Mouse (Mus musculus) lung, embryonic 14.5 days (tissue): ENCODE results near the gene Plekhh3. TPM values are rescaled to one million over a fixed set of nuclear protein-coding genes. Genes with fewer than 3 reads are reported as not detected.

Experiments used
- ATAC-seq: fragments of 200-750 bp; cut with Nextera tagmentation; 2 replicates; pipeline ENCODE4 v1.8.0; 2017; ENCODE audit warnings: mild to moderate bottlenecking, moderate TSS enrichment, moderate library complexity; ENCODE audit not compliant: insufficient read depth
- DNase-seq: peaks from one replicate; pipeline ENCODE4 v3.0.0-alpha.2; 2015
- H3K27ac ChIP-seq: fragments of 300-500 bp; sonication (generic); 2 replicates; pipeline ENCODE4 v1.5.1; 2014; ENCODE audit warnings: low read depth, mild to moderate bottlenecking, moderate library complexity
- H3K27me3 ChIP-seq: fragments of 300-500 bp; sonication (generic); 2 replicates; pipeline ENCODE4 v1.6.1; 2014; ENCODE audit warnings: low read length, control low read depth; ENCODE audit not compliant: insufficient read depth
- H3K36me3 ChIP-seq: fragments of 300-500 bp; sonication (generic); 2 replicates; pipeline ENCODE4 v1.6.1; 2014; ENCODE audit warnings: control low read depth; ENCODE audit not compliant: insufficient read depth
- H3K4me1 ChIP-seq: fragments of 300-500 bp; sonication (generic); 2 replicates; pipeline ENCODE4 v1.6.1; 2014; ENCODE audit warnings: antibody characterized with exemption, control low read depth; ENCODE audit not compliant: insufficient read depth
- H3K4me2 ChIP-seq: fragments of 300-500 bp; sonication (generic); 2 replicates; pipeline ENCODE4 v1.6.1; 2014; ENCODE audit warnings: mild to moderate bottlenecking
- H3K4me3 ChIP-seq: fragments of 300-500 bp; sonication (generic); 2 replicates; pipeline ENCODE4 v1.5.1; 2014; ENCODE audit warnings: low read depth, low read length
- H3K9ac ChIP-seq: fragments of 300-500 bp; sonication (generic); 2 replicates; pipeline ENCODE4 v1.6.1; 2014
- H3K9me3 ChIP-seq: fragments of 300-500 bp; sonication (generic); 2 replicates; pipeline ENCODE4 v1.6.1; 2016; ENCODE audit warnings: low read depth, low read length, control low read depth
- CTCF ChIP-seq: IDR thresholded peaks from 2 replicates; pipeline ENCODE4 v1.5.1; 2016; ENCODE audit warnings: antibody characterized with exemption, low read depth
- WGBS: fragments of 180-500 bp; shearing (Covaris S2); extraction: QIAGEN DNeasy Blood & Tissue Kit; methylation state at CpG from one replicate; pipeline ENCODE4 v1.1.7; 2014; 5-methylcytosine and 5-hydroxymethylcytosine counted together
- polyA plus RNA-seq: library from polyadenylated mRNA; unstranded; fragments of >200 nt; fragmentation: Nextera tagmentation; extraction: Ambion mirVana; gene quantifications from 2 replicates; pipeline ENCODE4 v1.2.1, GENCODE M21; 2014

Gene Plekhh3
- polyA plus RNA-seq, 1 experiment from 2014 or later: 15.9 TPM

DNA sequence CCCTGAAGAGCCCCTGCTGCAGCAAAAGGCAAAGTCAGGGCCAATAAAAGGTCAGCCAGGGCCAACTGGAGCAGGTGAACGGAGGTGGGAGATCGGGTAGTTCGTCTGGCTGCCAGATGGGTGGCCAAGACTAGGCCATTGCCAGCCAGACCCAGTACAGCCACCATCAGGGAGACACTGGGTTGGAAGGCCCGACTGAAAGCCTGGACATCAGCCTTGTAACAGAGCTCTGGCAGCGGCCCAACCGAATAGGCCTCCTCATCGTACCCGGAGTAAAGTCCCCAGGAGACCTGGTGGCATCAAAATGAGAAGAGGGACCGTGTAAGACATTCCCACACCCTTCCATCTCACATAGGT is 3.2 kb upstream of the Plekhh3 start:
- peaks cover 51% of the 10 kb centered on the region for H3K27me3 ChIP-seq
- H3K4me1 ChIP-seq: peaks cover 22% of the 10 kb centered on the region
- H3K27ac ChIP-seq: no peak overlapping the region
- H3K36me3 ChIP-seq: no peaks in the 10 kb centered on the region
- H3K9ac ChIP-seq: peak overlapping the region; percentile 39
- peak overlapping the region; percentile 71 for H3K4me2 ChIP-seq
- no peak for DNase-seq
- WGBS: 45% methylated on average over 9 of the region's 9 CpGs
- no peaks in the 10 kb centered on the region for H3K9me3 ChIP-seq
- no peak for ATAC-seq
- H3K4me3 ChIP-seq: peak overlapping the region; percentile 34
- no peak for TF ChIP-seq CTCF

DNA sequence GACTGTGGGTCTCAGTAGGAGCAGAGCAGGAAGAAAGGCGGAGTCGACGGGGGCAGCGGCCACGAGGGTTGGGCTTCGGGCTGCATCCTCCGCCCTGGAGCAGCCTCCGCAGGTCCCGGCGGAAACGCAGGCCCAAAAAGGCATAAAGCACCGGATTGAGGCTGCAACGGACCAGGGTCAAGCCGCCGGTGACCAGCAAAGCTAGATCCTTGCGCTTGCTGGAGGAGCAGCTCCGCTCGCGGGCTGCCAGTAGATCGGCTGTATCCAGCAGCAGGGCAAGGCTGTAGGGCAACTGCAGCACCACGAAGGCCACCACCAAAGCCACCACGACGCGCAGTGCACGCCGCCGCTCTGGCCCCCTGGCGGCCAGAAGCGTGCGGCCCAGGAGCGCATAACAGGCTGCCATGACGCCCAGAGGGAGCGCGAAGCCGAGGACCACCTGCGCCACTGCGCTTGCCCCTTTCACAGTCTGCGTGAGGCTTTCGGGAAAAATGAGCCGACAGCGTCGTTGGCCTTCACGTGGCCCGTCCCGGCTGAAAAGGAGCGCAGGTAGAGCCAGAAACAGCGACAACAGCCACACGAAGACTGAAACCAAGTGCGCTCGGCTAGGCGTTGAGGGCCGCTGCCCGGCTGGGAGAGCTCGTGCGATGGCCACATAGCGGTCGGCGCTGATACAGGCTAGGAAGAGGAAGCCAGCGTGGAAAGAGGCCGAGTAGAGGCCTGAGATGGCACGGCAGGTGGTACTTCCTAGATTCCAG is 2.7 kb upstream of the Plekhh3 start:
- Histone ChIP-seq H3K4me2 (peak overlapping the region; percentile 71), H3K27ac (peak overlapping the region; percentile 73; the same call in 1 of the 2 replicates), H3K36me3 (no peaks in the 10 kb centered on the region), H3K9me3 (no peaks in the 10 kb centered on the region), H3K9ac (peak overlapping the region; percentile 42), H3K4me3 (peak overlapping the region; percentile 34), H3K4me1 (peaks cover 25% of the 10 kb centered on the region), H3K27me3 (peaks cover 49% of the 10 kb centered on the region)
- DNase-seq (peak; percentile 93), ATAC-seq (peak; percentile 60)
- peak; percentile 96 for TF ChIP-seq CTCF
- 1% methylated on average over 61 of the region's 61 CpGs for WGBS

DNA sequence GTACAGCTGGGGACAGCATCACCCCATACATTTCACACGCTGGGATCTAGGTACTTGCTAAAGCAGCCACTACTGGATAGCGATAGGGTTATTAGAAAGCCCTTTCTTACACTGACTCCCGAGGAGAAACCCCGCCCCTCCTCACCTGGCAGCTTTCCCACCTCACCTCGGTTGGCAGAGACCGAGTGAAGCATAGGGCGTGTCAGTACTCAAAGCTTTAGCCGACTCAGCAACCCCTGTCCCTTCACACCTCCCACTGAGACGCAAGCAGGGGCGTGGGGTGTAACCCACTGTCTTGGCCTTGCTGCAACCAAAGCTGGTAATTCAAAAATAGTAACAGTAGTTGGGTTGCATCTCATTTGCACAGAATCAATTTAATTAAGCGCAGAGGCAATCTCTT is 2.0 kb upstream of the Plekhh3 start:
- Histone ChIP-seq H3K9ac (no peak overlapping the region), H3K27ac (peak overlapping the region; percentile 73; the same call in 1 of the 2 replicates), H3K4me1 (peaks cover 25% of the 10 kb centered on the region), H3K4me2 (peak overlapping the region; percentile 71), H3K9me3 (no peaks in the 10 kb centered on the region), H3K36me3 (peaks cover 2% of the 10 kb centered on the region), H3K27me3 (peaks cover 47% of the 10 kb centered on the region), H3K4me3 (peak overlapping the region; percentile 34)
- peak; percentile 59 for DNase-seq
- 7% methylated on average over 11 of the region's 11 CpGs for WGBS
- no peak for ATAC-seq
- TF ChIP-seq CTCF: no peak

DNA sequence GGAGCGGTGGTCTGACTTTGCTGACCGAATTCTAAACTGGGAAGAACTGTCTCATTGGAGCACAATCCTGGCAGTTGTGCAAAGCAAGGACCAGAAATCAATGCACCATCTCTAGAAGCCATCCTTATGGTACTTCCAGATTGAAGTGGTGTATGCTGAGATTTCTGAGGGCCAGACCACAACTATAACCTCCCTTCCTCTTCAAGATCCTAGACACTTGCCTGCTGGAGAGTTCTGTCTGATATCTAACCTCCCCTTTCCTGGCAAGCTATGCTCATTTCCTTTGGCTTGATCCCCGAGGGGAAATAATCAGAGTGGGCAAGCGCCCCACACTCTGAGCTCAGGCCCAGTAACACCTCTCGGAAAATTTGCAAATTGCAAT is 1.3 kb upstream of the Plekhh3 start:
- ATAC-seq: no peak
- Histone ChIP-seq H3K4me2 (peak overlapping the region; percentile 71), H3K36me3 (peaks cover 9% of the 10 kb centered on the region), H3K27ac (peak overlapping the region; percentile 90), H3K4me1 (peaks cover 25% of the 10 kb centered on the region), H3K4me3 (peak overlapping the region; percentile 48), H3K9me3 (no peaks in the 10 kb centered on the region), H3K27me3 (peaks cover 47% of the 10 kb centered on the region), H3K9ac (peak overlapping the region; percentile 51)
- no peak for TF ChIP-seq CTCF
- WGBS: 14% methylated on average over 5 of the region's 5 CpGs
- peak; percentile 26 for DNase-seq

DNA sequence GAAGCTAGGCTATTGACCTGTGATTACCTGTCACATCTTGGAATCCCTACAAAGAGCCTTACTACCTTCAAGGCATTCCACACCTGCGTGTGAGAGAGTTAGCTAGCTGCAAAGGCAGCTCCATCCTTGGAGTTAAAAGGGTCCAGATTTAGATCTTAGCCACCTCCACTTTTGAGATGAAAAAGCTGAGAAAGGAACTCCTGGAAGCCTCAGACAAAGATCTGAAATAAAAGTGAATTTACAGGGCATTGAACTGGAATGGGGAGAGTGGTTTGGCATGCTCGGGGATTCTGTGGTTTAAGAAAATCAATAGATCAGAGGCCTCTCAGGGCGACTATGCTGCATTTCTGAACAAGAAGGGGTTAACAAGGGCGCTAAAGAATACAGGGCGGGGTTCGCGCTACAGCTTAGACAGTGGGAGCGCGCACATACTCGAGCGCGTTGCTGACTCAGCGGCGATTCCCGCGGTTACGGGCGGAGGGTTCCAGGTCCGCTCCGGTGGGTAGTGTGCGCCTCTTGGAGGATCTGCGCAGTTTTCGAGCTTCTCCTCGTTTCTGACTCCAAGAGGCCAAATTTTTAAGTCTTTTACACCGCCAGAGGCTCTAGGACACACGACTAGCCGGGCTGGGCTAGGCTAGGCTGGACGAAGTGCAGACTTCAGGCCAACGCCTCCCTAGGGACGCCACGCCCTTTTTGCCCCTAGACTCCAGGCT is 726 bp upstream of the Plekhh3 start:
- Histone ChIP-seq H3K36me3 (peaks cover 15% of the 10 kb centered on the region), H3K4me1 (peaks cover 21% of the 10 kb centered on the region), H3K9ac (peak overlapping the region; percentile 51), H3K27me3 (peaks cover 47% of the 10 kb centered on the region), H3K27ac (peak overlapping the region; percentile 90), H3K4me2 (peak overlapping the region; percentile 71), H3K9me3 (no peaks in the 10 kb centered on the region), H3K4me3 (peak overlapping the region; percentile 48)
- peak; percentile 93 for DNase-seq
- peak; percentile 68 for ATAC-seq
- under 1% methylated on average over 31 of the region's 31 CpGs for WGBS
- TF ChIP-seq CTCF: no peak

DNA sequence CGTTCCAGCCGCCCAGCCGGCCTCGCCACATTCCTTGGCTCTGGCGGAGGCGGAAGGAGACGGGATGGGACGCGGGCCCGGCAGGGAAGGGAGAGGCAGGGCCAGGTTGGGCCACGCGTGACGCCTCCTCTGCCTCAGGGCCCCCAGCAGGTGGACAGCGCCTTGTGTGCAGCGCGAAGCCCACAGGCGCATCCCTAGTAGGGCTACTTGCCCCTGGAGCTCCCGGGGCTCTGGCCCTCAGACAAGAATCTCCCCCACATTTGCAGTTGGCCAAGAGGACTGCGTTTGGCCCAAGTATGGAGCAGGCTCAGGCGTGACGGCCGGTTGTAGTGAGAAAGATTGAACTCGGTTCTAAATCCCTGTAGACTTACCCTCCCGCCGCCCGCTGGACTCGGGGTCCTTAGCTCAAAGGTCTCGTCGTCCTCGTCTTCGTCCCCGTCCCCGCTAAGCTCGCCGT is 769 bp downstream of the Plekhh3 start, which contains the start of gene Cntnap1:
Cntnap1 (plus strand) TSS at position 170 of the 457 bp plus-strand sequence.
- H3K4me2 ChIP-seq: peak within 1 kb of the TSS; percentile 96
- DNase-seq: peak; percentile 75
- H3K9ac ChIP-seq: peak within 1 kb of the TSS; percentile 71
- no peak for TF ChIP-seq CTCF
- no peaks in the 10 kb centered on the region for H3K9me3 ChIP-seq
- H3K36me3 ChIP-seq: peaks cover 28% of the 10 kb centered on the region
- H3K27ac ChIP-seq: peak within 1 kb of the TSS; percentile 90
- under 1% methylated on average over 35 of the region's 35 CpGs for WGBS
- peaks cover 46% of the 10 kb centered on the region for H3K27me3 ChIP-seq
- peak within 1 kb of the TSS; percentile 65 for H3K4me3 ChIP-seq
- peaks cover 21% of the 10 kb centered on the region for H3K4me1 ChIP-seq
- no peak for ATAC-seq
